Mouse (Mus musculus) central nervous system, embryonic 11.5 days (tissue): Measurements from ENCODE around the gene Ckap4. TPM values are rescaled to one million over a fixed set of nuclear protein-coding genes. Genes with fewer than 3 reads are reported as not detected.

Experiments
- polyA plus RNA-seq: library from polyadenylated mRNA; depleted of rRNA; stranded (reverse); fragments of >200 nt; gene quantifications from 2 replicates; pipeline ENCODE4 v1.2.3, GENCODE M21; 2012; rRNA removed

The Ckap4 gene
- 70.2 and 71.6 TPM in 2 replicates for polyA plus RNA-seq

GRCm38 (mm10) chr10:84533912-84534671 is at the start of gene Ckap4:
TSS of gene Ckap4 (minus strand) at chr10:84534062.

GRCm38 (mm10) chr10:84576395-84577070 is 42.7 kb upstream of the Ckap4 start, which contains the start of gene Tcp11l2:
TSS of gene Tcp11l2 (plus strand) at chr10:84576626.

Other genes starting within 250 kb of the Ckap4 start
- 16.9 and 17.4 TPM in 2 replicates for gene Nuak1, start 93.5 kb downstream of the Ckap4 start, polyA plus RNA-seq
- gene Tcp11l2, start 42.6 kb upstream of the Ckap4 start, polyA plus RNA-seq, result 5.7 and 5.8 TPM in 2 replicates
- 15.3 and 16.4 TPM in 2 replicates for gene Polr3b, start 88.2 kb upstream of the Ckap4 start, polyA plus RNA-seq
- gene Rfx4, start 222.0 kb upstream of the Ckap4 start, polyA plus RNA-seq, result 29.6 and 35.3 TPM in 2 replicates